Mouse (Mus musculus) CH12.LX (cell line): ENCODE measurements around the gene Chrnd.

Experiments
- CHD2 ChIP-seq: IDR thresholded peaks from 2 replicates; pipeline ENCODE4 v1.6.1; 2011; ENCODE audit warnings: low read length, improper control_type of control experiment
- CTCF ChIP-seq, 2 experiments: IDR thresholded peaks in 1 of 2; conservative IDR thresholded peaks in 1 of 2; 2 replicates each; pipeline ENCODE4 v1.5.1; 2011 to 2012; ENCODE audit warnings: low read depth in 2 of 2, low read length in 2 of 2, improper control_type of control experiment in 1 of 2, inconsistent platforms in 1 of 2, mild to moderate bottlenecking in 1 of 2, moderate library complexity in 1 of 2
- ELF1 ChIP-seq: IDR thresholded peaks from 2 replicates; pipeline ENCODE4 v1.6.1; 2014; ENCODE audit warnings: low read depth, mild to moderate bottlenecking, inconsistent platforms, low read length, improper control_type of control experiment
- MYC ChIP-seq: IDR thresholded peaks from 2 replicates; pipeline ENCODE4 v1.6.1; 2011; ENCODE audit warnings: low read depth, mild to moderate bottlenecking, improper control_type of control experiment, low read length
- NELFE ChIP-seq: IDR thresholded peaks from 2 replicates; pipeline ENCODE4 v1.6.1; 2011; ENCODE audit warnings: low read depth, low read length, improper control_type of control experiment
- POLR2A ChIP-seq: IDR thresholded peaks from 2 replicates; pipeline ENCODE4 v1.6.1; 2011; ENCODE audit warnings: low read depth, mild to moderate bottlenecking, improper control_type of control experiment, low read length

DNA sequence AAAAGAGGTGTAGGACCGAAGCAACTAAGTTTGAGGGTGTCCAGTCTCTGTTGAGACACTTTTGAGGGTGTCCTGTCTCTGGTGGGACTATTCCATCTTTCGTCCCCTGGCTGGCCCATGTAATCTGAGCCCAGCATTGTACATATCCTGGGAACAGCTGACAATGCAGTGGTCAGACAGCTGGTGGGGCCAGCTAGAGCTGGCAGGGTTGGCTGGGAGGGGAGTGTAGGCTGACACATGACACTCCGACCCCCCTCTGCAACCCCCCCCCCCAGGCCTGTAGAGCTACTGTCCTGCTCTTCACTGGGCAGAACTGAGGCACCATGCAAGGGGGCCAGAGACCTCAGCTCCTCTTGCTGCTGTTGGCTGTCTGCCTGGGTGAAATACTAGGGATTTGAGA lies 15.1 kb downstream of the Chrnd start:
- TF ChIP-seq NELFE (no peak), ELF1 (no peak), CTCF (conservative IDR thresholded peaks at IDR 0.05 in 1 of 2, IDR thresholded peaks at IDR 0.05 in 1 of 2; ENCODE audit: low read depth in 2 of 2, low read length in 2 of 2) (no peak), CHD2 (no peak), MYC (no peak), POLR2A (no peak)
